Comparison of ENCODE assay signal across 27 mouse cellular contexts in the genomic region with DNA sequence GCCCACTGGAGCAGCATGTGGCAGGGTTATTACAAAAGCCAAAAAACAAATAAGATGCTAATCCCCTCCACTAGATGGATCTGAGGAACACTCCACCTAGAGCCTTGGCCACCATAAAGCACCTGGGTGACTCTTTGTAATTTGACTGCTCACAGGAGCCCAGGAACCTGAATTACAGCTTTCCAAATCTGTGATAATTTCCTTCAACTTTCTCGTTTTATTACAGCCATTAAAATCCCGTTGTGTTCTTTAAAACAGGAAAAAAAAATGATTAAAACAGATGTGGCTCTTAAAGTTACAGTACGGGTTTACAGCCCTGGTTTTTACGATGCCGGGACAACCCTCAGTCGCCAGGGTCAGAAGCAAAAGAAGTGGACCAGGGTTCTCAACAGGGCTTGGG. TPM values are rescaled to one million over a fixed set of nuclear protein-coding genes. Genes with fewer than 3 reads are reported as not detected.
DNase-seq lines count a peak whose midpoint lies in the region; ATAC-seq lines count a peak whose summit lies in the region.
"Had no signal": no experiment of that assay in that cellular context is flagged by ENCODE, and none has a peak within 500 bp of the region (broad histone marks: within the 10 kb centered on the region; RNA-seq: fewer than 3 reads in every experiment).

No protein-coding gene starts in this region.

- H3K4me1 ChIP-seq in embryonic facial prominence, embryonic 12.5 days = peaks cover 27% of the 10 kb centered on the region
- H3K4me1 ChIP-seq in embryonic facial prominence, embryonic 10.5 days = peaks cover 58% of the 10 kb centered on the region
- peaks cover 53% of the 10 kb centered on the region for H3K4me1 ChIP-seq in limb, embryonic 10.5 days
- peaks cover 31% of the 10 kb centered on the region for H3K4me1 ChIP-seq in limb, embryonic 13.5 days
- peaks cover 5% of the 10 kb centered on the region; the same call in 1 of the 2 replicates for H3K4me1 ChIP-seq in intestine, embryonic 16.5 days (ENCODE audit: control insufficient read depth, insufficient read depth, low read length)
- peaks cover 13% of the 10 kb centered on the region; the same call in 1 of the 2 replicates for H3K4me1 ChIP-seq in midbrain, embryonic 16.5 days (ENCODE audit: control insufficient read depth, insufficient read depth, low read length)

- no peaks in the 10 kb centered on the region for H3K9me3 ChIP-seq in embryonic facial prominence, embryonic 12.5 days
- H3K9me3 ChIP-seq in embryonic facial prominence, embryonic 10.5 days = no peaks in the 10 kb centered on the region
- no peaks in the 10 kb centered on the region for H3K9me3 ChIP-seq in limb, embryonic 10.5 days (replicated peaks)
- H3K9me3 ChIP-seq in limb, embryonic 13.5 days = no peaks in the 10 kb centered on the region
- H3K9me3 ChIP-seq in intestine, embryonic 16.5 days (ENCODE audit: control insufficient read depth, low read length) = no peaks in the 10 kb centered on the region
- H3K9me3 ChIP-seq in midbrain, embryonic 16.5 days (replicated peaks; ENCODE audit: control insufficient read depth, low read length, poor library complexity, severe bottlenecking) = no peaks in the 10 kb centered on the region
- H3K9me3 ChIP-seq: forebrain, embryonic 12.5 days; forebrain, embryonic 15.5 days; heart, embryonic 12.5 days; heart, embryonic 15.5 days had no signal

- WGBS in embryonic facial prominence, embryonic 12.5 days = 71% methylated on average over 6 of the region's 6 CpGs
- WGBS in embryonic facial prominence, embryonic 10.5 days = 88% methylated on average over 6 of the region's 6 CpGs
- 57% methylated on average over 6 of the region's 6 CpGs for WGBS in limb, embryonic 10.5 days
- 8% methylated on average over 6 of the region's 6 CpGs for WGBS in limb, embryonic 13.5 days
- WGBS in intestine, embryonic 16.5 days = 46% methylated on average over 6 of the region's 6 CpGs
- 83% methylated on average over 6 of the region's 6 CpGs for WGBS in midbrain, embryonic 16.5 days

- H3K27ac ChIP-seq in embryonic facial prominence, embryonic 12.5 days = peak overlapping the region; percentile 66
- no peak overlapping the region for H3K27ac ChIP-seq in embryonic facial prominence, embryonic 10.5 days (replicated peaks)
- H3K27ac ChIP-seq in limb, embryonic 10.5 days = peak overlapping the region; percentile 25; the same call in 1 of the 2 replicates
- H3K27ac ChIP-seq in limb, embryonic 13.5 days = no peak overlapping the region
- no peak overlapping the region for H3K27ac ChIP-seq in intestine, embryonic 16.5 days (ENCODE audit: low read length)
- H3K27ac ChIP-seq in midbrain, embryonic 16.5 days (ENCODE audit: low read length) = no peak overlapping the region
- H3K27ac ChIP-seq: forebrain, embryonic 12.5 days; forebrain, embryonic 15.5 days; gastrocnemius, adult 2 months; heart, embryonic 15.5 days; hindbrain, embryonic 14.5 days; hindbrain, postnatal 0 days had no signal

- peaks cover 28% of the 10 kb centered on the region for H3K27me3 ChIP-seq in embryonic facial prominence, embryonic 12.5 days
- peaks cover 40% of the 10 kb centered on the region for H3K27me3 ChIP-seq in embryonic facial prominence, embryonic 10.5 days (replicated peaks; ENCODE audit: low read depth, poor library complexity, severe bottlenecking)
- peaks cover 47% of the 10 kb centered on the region for H3K27me3 ChIP-seq in limb, embryonic 10.5 days (ENCODE audit: low read depth, poor library complexity, severe bottlenecking)
- H3K27me3 ChIP-seq in limb, embryonic 13.5 days = peaks cover 39% of the 10 kb centered on the region
- peaks cover 20% of the 10 kb centered on the region for H3K27me3 ChIP-seq in intestine, embryonic 16.5 days (replicated peaks; ENCODE audit: control insufficient read depth, insufficient read depth, low read length)
- H3K27me3 ChIP-seq in midbrain, embryonic 16.5 days (ENCODE audit: control insufficient read depth, insufficient read depth, low read depth, low read length) = no peaks in the 10 kb centered on the region

- ATAC-seq in embryonic facial prominence, embryonic 12.5 days (ENCODE audit: insufficient number of reproducible peaks, insufficient read depth, low FRiP score, low TSS enrichment) = no peak
- ATAC-seq in limb, embryonic 13.5 days (ENCODE audit: low FRiP score, low read depth) = no peak
- no peak for ATAC-seq in intestine, embryonic 16.5 days
- ATAC-seq in midbrain, embryonic 16.5 days = no peak
- ATAC-seq: activated CD4-positive, CD25-positive, alpha-beta regulatory T cell, adult 4 months; forebrain, embryonic 15.5 days; hindbrain, postnatal 0 days had no signal

- no peak overlapping the region for H3K4me3 ChIP-seq in embryonic facial prominence, embryonic 12.5 days
- no peak overlapping the region for H3K4me3 ChIP-seq in embryonic facial prominence, embryonic 10.5 days
- no peak overlapping the region for H3K4me3 ChIP-seq in limb, embryonic 10.5 days
- no peak overlapping the region for H3K4me3 ChIP-seq in limb, embryonic 13.5 days
- no peak overlapping the region for H3K4me3 ChIP-seq in intestine, embryonic 16.5 days (ENCODE audit: low read length)
- no peak overlapping the region for H3K4me3 ChIP-seq in midbrain, embryonic 16.5 days (ENCODE audit: low read depth, low read length)
- H3K4me3 ChIP-seq: forebrain, embryonic 12.5 days; forebrain, embryonic 15.5 days; gastrocnemius, adult 2 months; heart, embryonic 12.5 days; heart, embryonic 15.5 days had no signal

- no peak overlapping the region for H3K9ac ChIP-seq in embryonic facial prominence, embryonic 12.5 days
- H3K9ac ChIP-seq in limb, embryonic 13.5 days = no peak overlapping the region; the same call in 1 of the 2 replicates
- H3K9ac ChIP-seq in intestine, embryonic 16.5 days (ENCODE audit: low read depth, low read length) = no peak overlapping the region
- no peak overlapping the region for H3K9ac ChIP-seq in midbrain, embryonic 16.5 days (ENCODE audit: low read depth, low read length)
- H3K9ac ChIP-seq: forebrain, embryonic 12.5 days; forebrain, embryonic 15.5 days; heart, embryonic 12.5 days; heart, embryonic 15.5 days; hindbrain, embryonic 14.5 days had no signal

- DNase-seq in embryonic facial prominence, embryonic 10.5 days (ENCODE audit: low spot score) = no peak
- DNase-seq in forelimb bud, embryonic 11.5 days (ENCODE audit: low read depth, low spot score) = peak; percentile 61
- DNase-seq in limb, embryonic 10.5 days (ENCODE audit: low spot score) = no peak
- DNase-seq in kidney, postnatal 4 days = no peak
- DNase-seq: adrenal gland, adult 8-10 months; adrenal gland, postnatal 25 days; cerebellum, adult 11-12 months; cerebellum, adult 8-10 months; cerebellum, postnatal 10 days; cerebellum, postnatal 36 days; embryo, embryonic 11 days; gastrocnemius, adult 2 months; gastrocnemius, postnatal 14 days; heart, adult 11 months; heart, postnatal 10 days; heart, postnatal 4 days had no signal

- no peaks in the 10 kb centered on the region for H3K36me3 ChIP-seq in embryonic facial prominence, embryonic 12.5 days
- no peaks in the 10 kb centered on the region for H3K36me3 ChIP-seq in embryonic facial prominence, embryonic 10.5 days (replicated peaks)
- H3K36me3 ChIP-seq in limb, embryonic 10.5 days = no peaks in the 10 kb centered on the region
- H3K36me3 ChIP-seq in limb, embryonic 13.5 days = no peaks in the 10 kb centered on the region
- no peaks in the 10 kb centered on the region for H3K36me3 ChIP-seq in intestine, embryonic 16.5 days (ENCODE audit: control insufficient read depth, insufficient read depth, low read length)
- no peaks in the 10 kb centered on the region for H3K36me3 ChIP-seq in midbrain, embryonic 16.5 days (ENCODE audit: control insufficient read depth, insufficient read depth, low read length)
- H3K36me3 ChIP-seq: forebrain, embryonic 12.5 days; forebrain, embryonic 15.5 days; heart, embryonic 12.5 days; heart, embryonic 15.5 days had no signal

- H3K4me2 ChIP-seq in embryonic facial prominence, embryonic 12.5 days (replicated peaks) = no peak overlapping the region
- H3K4me2 ChIP-seq in limb, embryonic 13.5 days (replicated peaks) = peak overlapping the region; percentile 27; the same call in 1 of the 2 replicates
- H3K4me2 ChIP-seq in intestine, embryonic 16.5 days (ENCODE audit: low read depth, low read length) = no peak overlapping the region
- no peak overlapping the region for H3K4me2 ChIP-seq in midbrain, embryonic 16.5 days (ENCODE audit: low read length)
- H3K4me2 ChIP-seq: forebrain, embryonic 12.5 days; forebrain, embryonic 15.5 days; heart, embryonic 12.5 days; heart, embryonic 15.5 days; hindbrain, embryonic 14.5 days had no signal

RNA-seq across cellular contexts. Expression of a gene that starts 27.9 kb away (rescaled TPM):
- polyA plus RNA-seq in embryonic facial prominence, embryonic 12.5 days (2016; fragmentation: Nextera tagmentation; extraction: Ambion mirVana) = 22.5 and 23.5 TPM in 2 replicates
- polyA plus RNA-seq in embryonic facial prominence, embryonic 10.5 days (2016; fragmentation: Nextera tagmentation; extraction: Ambion mirVana) = 38.6 and 41.9 TPM in 2 replicates
- 6.9 and 7.7 TPM in 2 replicates for polyA plus RNA-seq in limb, embryonic 10.5 days (2016; fragmentation: Nextera tagmentation; extraction: Ambion mirVana)
- 17.2 and 17.5 TPM in 2 replicates for polyA plus RNA-seq in limb, embryonic 13.5 days (2015; fragmentation: Nextera tagmentation; extraction: Ambion mirVana)
- polyA plus RNA-seq in intestine, embryonic 16.5 days (2015; fragmentation: Nextera tagmentation; extraction: Ambion mirVana) = 0.33 and 1.2 TPM in 2 replicates
- 3.4 and 3.6 TPM in 2 replicates for polyA plus RNA-seq in midbrain, embryonic 16.5 days (2015; fragmentation: Nextera tagmentation; extraction: Ambion mirVana)

Comparison
In these comparisons a context has a peak if more than half of its experiments do, and no peak if none do; other contexts are left out.
1. H3K27ac ChIP-seq: peak in embryonic facial prominence, embryonic 12.5 days (single experiment) and limb, embryonic 10.5 days (single experiment); none in embryonic facial prominence, embryonic 10.5 days (single experiment), limb, embryonic 13.5 days (single experiment), intestine, embryonic 16.5 days (single experiment) and midbrain, embryonic 16.5 days (single experiment).